Mouse (Mus musculus) cortical plate, adult 2 months (tissue): Measurements from ENCODE around the gene Mybpc3. TPM values are rescaled to one million over a fixed set of nuclear protein-coding genes. Genes with fewer than 3 reads are reported as not detected.
"Not testable (repeated sequence)": the region's sequence is repeated elsewhere in the genome, so short reads cannot be mapped to it uniquely, and the experiment has no call there.

ENCODE experiments used
- H3K27ac ChIP-seq: fragments of 200-500 bp; 2 replicates; pipeline ENCODE4 v1.5.1; 2012; ENCODE audit warnings: low read length, control low read depth, inconsistent platforms; ENCODE audit not compliant: insufficient read depth
- H3K4me1 ChIP-seq: fragments of 200-500 bp; 2 replicates; pipeline ENCODE4 v1.6.1; 2011; ENCODE audit warnings: low read length; ENCODE audit not compliant: control insufficient read depth, insufficient read depth
- H3K4me3 ChIP-seq: fragments of 200-500 bp; 2 replicates; pipeline ENCODE4 v1.5.1; 2011; ENCODE audit warnings: mild to moderate bottlenecking, low read length, control low read depth; ENCODE audit not compliant: insufficient read depth
- CTCF ChIP-seq: fragments of 200-500 bp; IDR thresholded peaks from 2 replicates; pipeline ENCODE4 v1.5.1; 2011; ENCODE audit warnings: mild to moderate bottlenecking, control low read depth, low read length; ENCODE audit not compliant: insufficient read depth; ENCODE audit errors: extremely low read depth
- POLR2A ChIP-seq: fragments of 200-500 bp; IDR thresholded peaks from 2 replicates; pipeline ENCODE4 v1.6.1; 2011; ENCODE audit warnings: mild to moderate bottlenecking, low read length, control low read depth; ENCODE audit not compliant: insufficient read depth; ENCODE audit errors: extremely low read depth
- polyA plus RNA-seq: library from polyadenylated mRNA; depleted of rRNA; stranded (reverse); fragments of >200 nt; gene quantifications from 2 replicates; pipeline ENCODE4 v1.2.3, GENCODE M21; 2012

The Mybpc3 gene
- polyA plus RNA-seq, 1 experiment, result 0.98 TPM

- TF ChIP-seq POLR2A, result no peak
- TF ChIP-seq CTCF, result no peak
- Histone ChIP-seq H3K27ac (no peak overlapping the region), H3K4me3 (no peak overlapping the region), H3K4me1 (no peaks in the 10 kb centered on the region)
Observed at GRCm38 (mm10) chr2:91109807-91110385, 8.0 kb upstream of the Mybpc3 start.

GRCm38 (mm10) chr2:91110429-91110828, 7.5 kb upstream of the Mybpc3 start:
- TF ChIP-seq CTCF, result no peak
- no peak for TF ChIP-seq POLR2A
- no peak overlapping the region for H3K4me3 ChIP-seq
- no peaks in the 10 kb centered on the region for H3K4me1 ChIP-seq
- H3K27ac ChIP-seq, result no peak overlapping the region

- not testable (repeated sequence) for H3K4me1 ChIP-seq, H3K27ac ChIP-seq, H3K4me3 ChIP-seq
Observed at GRCm38 (mm10) chr2:91111832-91112231, 6.1 kb upstream of the Mybpc3 start.

GRCm38 (mm10) chr2:91112491-91112890, 5.5 kb upstream of the Mybpc3 start:
- TF ChIP-seq POLR2A, result no peak
- TF ChIP-seq CTCF, result no peak
- H3K4me3 ChIP-seq, result no peak overlapping the region
- H3K4me1 ChIP-seq, result no peaks in the 10 kb centered on the region
- no peak overlapping the region for H3K27ac ChIP-seq

- H3K4me1 ChIP-seq, result no peaks in the 10 kb centered on the region
- TF ChIP-seq CTCF (no peak), POLR2A (no peak)
- no peak overlapping the region for H3K27ac ChIP-seq
- H3K4me3 ChIP-seq, result no peak overlapping the region
Observed at GRCm38 (mm10) chr2:91113334-91113733, 4.6 kb upstream of the Mybpc3 start.

GRCm38 (mm10) chr2:91113852-91114251, 4.1 kb upstream of the Mybpc3 start:
- TF ChIP-seq POLR2A, result no peak
- no peak for TF ChIP-seq CTCF
- Histone ChIP-seq H3K4me1 (no peaks in the 10 kb centered on the region), H3K4me3 (no peak overlapping the region), H3K27ac (no peak overlapping the region)

GRCm38 (mm10) chr2:91114781-91115577, 3.0 kb upstream of the Mybpc3 start:
- no peak overlapping the region for H3K4me3 ChIP-seq
- H3K27ac ChIP-seq, result no peak overlapping the region
- TF ChIP-seq POLR2A (no peak), CTCF (peak; percentile 99)
- H3K4me1 ChIP-seq, result no peaks in the 10 kb centered on the region

- TF ChIP-seq POLR2A (no peak), CTCF (no peak)
- H3K27ac ChIP-seq, result no peak overlapping the region
- H3K4me3 ChIP-seq, result no peak overlapping the region
- H3K4me1 ChIP-seq, result no peaks in the 10 kb centered on the region
Observed at GRCm38 (mm10) chr2:91115578-91115970, 2.4 kb upstream of the Mybpc3 start.

GRCm38 (mm10) chr2:91116842-91117241, 1.1 kb upstream of the Mybpc3 start:
- no peak overlapping the region for H3K4me3 ChIP-seq
- H3K27ac ChIP-seq, result no peak overlapping the region
- TF ChIP-seq CTCF (no peak), POLR2A (no peak)
- H3K4me1 ChIP-seq, result no peaks in the 10 kb centered on the region

GRCm38 (mm10) chr2:91118647-91119046, 703 bp downstream of the Mybpc3 start:
- Histone ChIP-seq H3K4me3 (no peak overlapping the region), H3K27ac (no peak overlapping the region), H3K4me1 (no peaks in the 10 kb centered on the region)
- no peak for TF ChIP-seq CTCF
- no peak for TF ChIP-seq POLR2A
